Comparison of ENCODE assay signal across 19 mouse cellular contexts in genomic region chr9:121566387-121566786, GRCm38 (mm10).
DNase-seq lines count a peak whose midpoint lies in the region; ATAC-seq lines count a peak whose summit lies in the region.
"Had no signal": no experiment of that assay in that cellular context is flagged by ENCODE, and none has a peak within 500 bp of the region (broad histone marks: within the 10 kb centered on the region; RNA-seq: fewer than 3 reads in every experiment).

No protein-coding gene starts in this region.

- peak overlapping the region; percentile 43; the same call in 1 of the 2 replicates for H3K27ac ChIP-seq in liver, embryonic 13.5 days
- H3K27ac ChIP-seq: forebrain, embryonic 13.5 days; heart, embryonic 10.5 days; hindbrain, embryonic 15.5 days; macrophage; midbrain, embryonic 15.5 days; neural tube, embryonic 12.5 days had no signal

- ATAC-seq in liver, embryonic 13.5 days (ENCODE audit: low read depth): peak; percentile 71
- ATAC-seq: CD4-positive, CD25-positive, alpha-beta regulatory T cell, adult 4 months; forebrain, embryonic 13.5 days; lung, postnatal 0 days; midbrain, embryonic 15.5 days had no signal

- no peaks in the 10 kb centered on the region for H3K4me1 ChIP-seq in liver, embryonic 13.5 days (replicated peaks)
- H3K4me1 ChIP-seq: heart, embryonic 10.5 days; midbrain, embryonic 15.5 days; neural tube, embryonic 12.5 days had no signal

- no peak overlapping the region for H3K4me2 ChIP-seq in liver, embryonic 13.5 days
- H3K4me2 ChIP-seq: forebrain, embryonic 13.5 days; hindbrain, embryonic 15.5 days; midbrain, embryonic 15.5 days; neural tube, embryonic 12.5 days had no signal

- no peaks in the 10 kb centered on the region for H3K36me3 ChIP-seq in liver, embryonic 13.5 days
- H3K36me3 ChIP-seq: heart, embryonic 10.5 days; hindbrain, embryonic 15.5 days; midbrain, embryonic 15.5 days; neural tube, embryonic 12.5 days had no signal

- H3K9ac ChIP-seq in liver, embryonic 13.5 days: no peak overlapping the region
- H3K9ac ChIP-seq: forebrain, embryonic 13.5 days; hindbrain, embryonic 15.5 days; midbrain, embryonic 15.5 days; neural tube, embryonic 12.5 days had no signal

- DNase-seq in heart, adult 11 months: peak; percentile 41
- no peak for DNase-seq in heart, postnatal 10 days
- peak; percentile 52 to 56 for DNase-seq in kidney, postnatal 36 days
- no peak for DNase-seq in kidney, postnatal 4 days
- no peak for DNase-seq in liver, embryonic 13.5 days
- DNase-seq in yolk sac, embryonic 10.5 days (ENCODE audit: low spot score): peak; percentile 72
- no peak for DNase-seq in embryo, embryonic 10.5 days (ENCODE audit: low spot score)
- DNase-seq: cerebellum, adult 2 months; cerebellum, postnatal 25 days; embryo, embryonic 11 days; right cerebral cortex, postnatal 14 days had no signal

- no peaks in the 10 kb centered on the region for H3K9me3 ChIP-seq in liver, embryonic 13.5 days (replicated peaks)
- H3K9me3 ChIP-seq: forebrain, embryonic 13.5 days; hindbrain, embryonic 15.5 days; midbrain, embryonic 15.5 days; neural tube, embryonic 12.5 days had no signal

- no peak overlapping the region for H3K4me3 ChIP-seq in liver, embryonic 13.5 days (replicated peaks)
- H3K4me3 ChIP-seq: forebrain, embryonic 13.5 days; heart, embryonic 10.5 days; hindbrain, embryonic 15.5 days; midbrain, embryonic 15.5 days; neural tube, embryonic 12.5 days had no signal

- H3K27me3 ChIP-seq in liver, embryonic 13.5 days: no peaks in the 10 kb centered on the region
- H3K27me3 ChIP-seq: forebrain, embryonic 13.5 days; hindbrain, embryonic 15.5 days; midbrain, embryonic 15.5 days; neural tube, embryonic 12.5 days had no signal

- 58% methylated on average over 7 of the region's 7 CpGs for WGBS in liver, embryonic 13.5 days (ENCODE audit: insufficient replicate concordance)

- intact Hi-C loops in heart, postnatal 10 days (cut with DNase I): no loop called here

Comparison
In these comparisons a context has a peak if more than half of its experiments do, and no peak if none do; other contexts are left out.
1. DNase-seq: peak in heart, adult 11 months (single experiment), kidney, postnatal 36 days (2 of 2) and yolk sac, embryonic 10.5 days (single experiment); none in heart, postnatal 10 days (0 of 2), kidney, postnatal 4 days (0 of 2), liver, embryonic 13.5 days (single experiment) and embryo, embryonic 10.5 days (single experiment).